Mouse (Mus musculus) limb, embryonic 13.5 days (tissue): ENCODE measurements around the gene Slc13a3. TPM values are rescaled to one million over a fixed set of nuclear protein-coding genes. Genes with fewer than 3 reads are reported as not detected.

ENCODE experiments used
- ATAC-seq: fragments of 200-750 bp; cut with Nextera tagmentation; 2 replicates; pipeline ENCODE4 v1.8.0; 2017; ENCODE audit warnings: low read depth, moderate number of reproducible peaks, moderate TSS enrichment; ENCODE audit not compliant: low FRiP score
- H3K27ac ChIP-seq: fragments of 300-500 bp; sonication (generic); 2 replicates; pipeline ENCODE4 v1.5.1; 2015; ENCODE audit warnings: inconsistent platforms, mild to moderate bottlenecking, moderate library complexity
- H3K27me3 ChIP-seq: fragments of 300-500 bp; sonication (generic); 2 replicates; pipeline ENCODE4 v1.6.1; 2015; ENCODE audit warnings: mild to moderate bottlenecking, inconsistent platforms
- H3K36me3 ChIP-seq: fragments of 300-500 bp; sonication (generic); 2 replicates; pipeline ENCODE4 v1.6.1; 2015; ENCODE audit warnings: inconsistent platforms, mild to moderate bottlenecking, moderate library complexity
- H3K4me1 ChIP-seq: fragments of 300-500 bp; sonication (generic); 2 replicates; pipeline ENCODE4 v1.6.1; 2015; ENCODE audit warnings: inconsistent platforms
- H3K4me2 ChIP-seq: fragments of 300-500 bp; sonication (generic); replicated peaks from 2 replicates; pipeline ENCODE4 v1.6.1; 2015; ENCODE audit warnings: inconsistent platforms, mild to moderate bottlenecking, moderate library complexity
- H3K4me3 ChIP-seq: fragments of 300-500 bp; sonication (generic); 2 replicates; pipeline ENCODE4 v1.5.1; 2015; ENCODE audit warnings: moderate library complexity, mild to moderate bottlenecking, inconsistent platforms
- H3K9ac ChIP-seq: fragments of 300-500 bp; sonication (generic); 2 replicates; pipeline ENCODE4 v1.6.1; 2015; ENCODE audit warnings: mild to moderate bottlenecking, inconsistent platforms
- H3K9me3 ChIP-seq: fragments of 300-500 bp; sonication (generic); 2 replicates; pipeline ENCODE4 v1.6.1; 2016; ENCODE audit warnings: inconsistent platforms
- WGBS: fragments of 180-500 bp; shearing (Covaris S2); methylation state at CpG from one replicate; pipeline ENCODE4 v1.1.7; 2015; 5-methylcytosine and 5-hydroxymethylcytosine counted together
- polyA plus RNA-seq: library from polyadenylated mRNA; unstranded; fragments of >200 nt; fragmentation: Nextera tagmentation; extraction: Ambion mirVana; gene quantifications from 2 replicates; pipeline ENCODE4 v1.2.1, GENCODE M21; 2015

Slc13a3 gene
- polyA plus RNA-seq, 1 experiment from 2014 or later = 0.13 TPM

GRCm38 (mm10) chr2:165470167-165470566 is 2.9 kb downstream of the Slc13a3 start:
- no peaks in the 10 kb centered on the region for H3K36me3 ChIP-seq
- H3K27ac ChIP-seq = no peak overlapping the region
- WGBS = 28% methylated on average over 5 of the region's 5 CpGs
- H3K27me3 ChIP-seq = peaks cover 46% of the 10 kb centered on the region
- H3K9me3 ChIP-seq = no peaks in the 10 kb centered on the region
- H3K9ac ChIP-seq = no peak overlapping the region
- no peak overlapping the region for H3K4me3 ChIP-seq
- ATAC-seq = no peak
- H3K4me2 ChIP-seq = no peak overlapping the region
- H3K4me1 ChIP-seq = 0 out of 2 replicates have a peak, but pooled peaks cover 3% of the 10 kb centered on the region

- WGBS = 69% methylated on average over 15 of the region's 15 CpGs
Measured at GRCm38 (mm10) chr2:165467824-165468452, 5.1 kb downstream of the Slc13a3 start.

DNA sequence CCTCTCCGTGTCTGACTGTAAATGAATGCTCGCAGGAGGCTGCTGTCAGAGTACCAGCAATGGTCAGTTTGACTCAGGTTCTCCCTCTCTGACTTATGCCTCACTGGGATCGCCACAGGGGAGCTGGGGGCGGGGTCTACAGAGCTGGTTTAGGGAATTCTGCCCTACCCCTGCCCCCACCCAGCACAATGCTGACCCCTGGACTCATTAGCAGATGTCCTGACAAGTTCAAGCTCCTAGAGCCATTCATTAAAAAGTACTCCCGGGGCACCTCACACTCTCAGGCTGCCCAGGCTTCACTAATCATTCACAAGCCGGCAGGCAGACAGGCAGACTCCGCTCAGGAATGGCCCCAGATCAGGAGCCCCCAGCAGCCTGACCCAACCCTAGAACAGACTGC is 13.4 kb downstream of the Slc13a3 start:
- Histone ChIP-seq H3K9ac (no peak overlapping the region), H3K36me3 (no peaks in the 10 kb centered on the region), H3K4me3 (no peak overlapping the region), H3K4me2 (no peak overlapping the region), H3K9me3 (no peaks in the 10 kb centered on the region), H3K27ac (no peak overlapping the region), H3K27me3 (no peaks in the 10 kb centered on the region), H3K4me1 (peaks cover 4% of the 10 kb centered on the region)
- 21% methylated on average over 7 of the region's 7 CpGs for WGBS
- no peak for ATAC-seq

More at GRCm38 (mm10) chr2:165467824-165468452, 5.1 kb downstream of the Slc13a3 start:
- no peak overlapping the region for H3K4me2 ChIP-seq
- H3K9me3 ChIP-seq = no peaks in the 10 kb centered on the region
- ATAC-seq = no peak
- no peak overlapping the region for H3K9ac ChIP-seq
- H3K4me1 ChIP-seq = 0 out of 2 replicates have a peak, but pooled peaks cover under 1% of the 10 kb centered on the region
- peaks cover 25% of the 10 kb centered on the region for H3K27me3 ChIP-seq
- no peaks in the 10 kb centered on the region for H3K36me3 ChIP-seq
- H3K4me3 ChIP-seq = no peak overlapping the region
- H3K27ac ChIP-seq = no peak overlapping the region

- ATAC-seq = no peak
- no peak overlapping the region for H3K27ac ChIP-seq
- H3K4me2 ChIP-seq = no peak overlapping the region
- no peaks in the 10 kb centered on the region for H3K36me3 ChIP-seq
- 46% methylated on average over 5 of the region's 5 CpGs for WGBS
- peaks cover 4% of the 10 kb centered on the region for H3K4me1 ChIP-seq
- no peaks in the 10 kb centered on the region for H3K9me3 ChIP-seq
- no peak overlapping the region for H3K4me3 ChIP-seq
- no peaks in the 10 kb centered on the region for H3K27me3 ChIP-seq
- H3K9ac ChIP-seq = no peak overlapping the region
Measured at GRCm38 (mm10) chr2:165458189-165458588, 14.8 kb downstream of the Slc13a3 start.

GRCm38 (mm10) chr2:165456710-165457109 is 16.3 kb downstream of the Slc13a3 start:
- Histone ChIP-seq H3K4me2 (no peak overlapping the region), H3K27ac (no peak overlapping the region)
- 63% methylated on average over 2 of the region's 2 CpGs for WGBS

GRCm38 (mm10) chr2:165452730-165453693 is 20.0 kb downstream of the Slc13a3 start:
- H3K9me3 ChIP-seq = no peaks in the 10 kb centered on the region
- 79% methylated on average over 12 of the region's 12 CpGs for WGBS
- no peak for ATAC-seq
- no peak overlapping the region for H3K9ac ChIP-seq
- H3K4me1 ChIP-seq = no peaks in the 10 kb centered on the region
- no peak overlapping the region for H3K4me3 ChIP-seq
- no peak overlapping the region for H3K4me2 ChIP-seq
- no peaks in the 10 kb centered on the region; the same call in 1 of the 2 replicates for H3K27me3 ChIP-seq
- H3K36me3 ChIP-seq = no peaks in the 10 kb centered on the region
- no peak overlapping the region for H3K27ac ChIP-seq

More at GRCm38 (mm10) chr2:165456710-165457109, 16.3 kb downstream of the Slc13a3 start:
- no peak for ATAC-seq
- Histone ChIP-seq H3K4me1 (peaks cover 4% of the 10 kb centered on the region), H3K36me3 (no peaks in the 10 kb centered on the region), H3K4me3 (no peak overlapping the region), H3K9ac (no peak overlapping the region), H3K9me3 (no peaks in the 10 kb centered on the region), H3K27me3 (no peaks in the 10 kb centered on the region)

- Histone ChIP-seq H3K4me3 (no peak overlapping the region), H3K27me3 (no peaks in the 10 kb centered on the region; the same call in 1 of the 2 replicates), H3K27ac (no peak overlapping the region), H3K9me3 (no peaks in the 10 kb centered on the region), H3K36me3 (no peaks in the 10 kb centered on the region), H3K4me1 (no peaks in the 10 kb centered on the region), H3K9ac (no peak overlapping the region), H3K4me2 (no peak overlapping the region)
- WGBS = 85% methylated on average over 9 of the region's 9 CpGs
- no peak for ATAC-seq
Measured at GRCm38 (mm10) chr2:165448475-165448874, 24.6 kb downstream of the Slc13a3 start.

DNA sequence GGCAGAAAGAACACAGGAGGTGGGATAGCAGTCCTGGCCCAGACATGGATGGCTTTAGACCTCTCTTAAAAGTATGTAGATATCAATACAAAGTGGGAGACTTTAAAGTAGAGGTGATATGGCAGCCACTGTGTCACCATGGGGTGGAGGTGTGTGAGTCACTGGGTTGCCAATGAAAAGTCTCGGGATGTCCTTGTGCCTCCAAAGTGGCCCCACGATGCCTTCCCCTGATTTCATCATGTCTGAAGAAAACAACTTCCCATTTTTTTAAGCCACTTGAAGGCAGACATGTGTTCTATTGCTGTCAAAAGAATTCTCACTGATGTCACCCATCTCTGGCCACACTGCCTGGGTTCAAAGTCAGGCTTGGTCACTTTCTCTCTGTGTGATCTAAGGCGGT is 28.2 kb downstream of the Slc13a3 start:
- no peak overlapping the region for H3K9ac ChIP-seq
- no peak for ATAC-seq
- no peaks in the 10 kb centered on the region for H3K36me3 ChIP-seq
- H3K9me3 ChIP-seq = no peaks in the 10 kb centered on the region
- H3K4me3 ChIP-seq = no peak overlapping the region
- H3K27me3 ChIP-seq = no peaks in the 10 kb centered on the region; the same call in 1 of the 2 replicates
- no peaks in the 10 kb centered on the region for H3K4me1 ChIP-seq
- no peak overlapping the region for H3K4me2 ChIP-seq
- H3K27ac ChIP-seq = no peak overlapping the region
- WGBS = 79% methylated on average over 3 of the region's 3 CpGs

DNA sequence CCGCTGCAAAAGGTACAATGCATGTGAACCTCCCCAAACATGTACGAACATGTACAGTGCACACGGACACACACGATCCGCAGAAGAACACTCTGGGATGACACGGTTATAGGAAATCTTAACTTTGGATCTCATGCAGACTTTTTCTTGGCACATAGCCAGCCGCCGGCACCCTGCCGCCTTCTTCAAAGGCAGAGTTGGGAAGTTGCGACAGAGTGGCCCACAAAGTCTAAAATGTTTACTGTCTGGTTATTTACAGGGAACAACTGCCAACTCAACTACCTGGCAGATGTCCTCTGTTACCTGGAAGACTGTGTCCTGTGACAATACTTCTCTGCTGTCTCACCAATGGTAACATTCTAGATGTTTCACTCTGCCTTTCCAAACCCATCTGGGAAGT is 30.0 kb downstream of the Slc13a3 start:
- no peaks in the 10 kb centered on the region for H3K36me3 ChIP-seq
- H3K9me3 ChIP-seq = no peaks in the 10 kb centered on the region
- H3K4me2 ChIP-seq = no peak overlapping the region
- H3K4me1 ChIP-seq = no peaks in the 10 kb centered on the region
- H3K9ac ChIP-seq = no peak overlapping the region
- no peaks in the 10 kb centered on the region for H3K27me3 ChIP-seq
- no peak overlapping the region for H3K27ac ChIP-seq
- 82% methylated on average over 10 of the region's 10 CpGs for WGBS
- ATAC-seq = no peak
- H3K4me3 ChIP-seq = no peak overlapping the region

GRCm38 (mm10) chr2:165441613-165442012 is 31.4 kb downstream of the Slc13a3 start:
- 58% methylated on average over 4 of the region's 4 CpGs for whole genome bisulfite sequencing
- no peaks in the 10 kb centered on the region for H3K27me3 ChIP-seq
- no peak overlapping the region for H3K9ac ChIP-seq
- no peaks in the 10 kb centered on the region for H3K9me3 ChIP-seq
- H3K4me2 ChIP-seq = no peak overlapping the region
- no peak overlapping the region for H3K4me3 ChIP-seq
- ATAC-seq = no peak
- no peaks in the 10 kb centered on the region for H3K36me3 ChIP-seq
- no peaks in the 10 kb centered on the region for H3K4me1 ChIP-seq
- no peak overlapping the region for H3K27ac ChIP-seq

DNA sequence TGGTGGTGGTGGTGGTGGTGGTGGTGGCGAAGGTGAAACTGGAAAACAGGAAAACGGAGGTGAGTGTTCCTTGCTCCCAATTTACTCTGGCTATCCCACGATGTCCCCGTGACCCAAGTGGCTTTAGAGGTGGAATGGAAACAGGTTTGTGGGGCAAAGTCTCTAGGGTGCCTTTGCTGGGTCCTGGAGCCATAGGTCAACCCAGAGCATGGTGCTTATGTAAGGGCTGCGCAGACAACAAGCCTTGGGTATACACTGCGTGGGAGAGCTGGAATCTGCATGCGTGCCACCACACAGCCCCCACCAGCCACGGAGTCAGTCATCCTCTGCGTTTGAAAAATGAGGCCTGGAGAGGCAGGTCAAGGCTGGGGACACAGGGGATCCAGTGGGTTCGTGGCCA is 33.4 kb downstream of the Slc13a3 start:
- no peak overlapping the region for H3K4me3 ChIP-seq
- no peak overlapping the region for H3K27ac ChIP-seq
- no peak overlapping the region for H3K9ac ChIP-seq
- ATAC-seq = no peak
- H3K27me3 ChIP-seq = no peaks in the 10 kb centered on the region
- WGBS = 89% methylated on average over 10 of the region's 10 CpGs
- no peaks in the 10 kb centered on the region for H3K36me3 ChIP-seq
- no peaks in the 10 kb centered on the region for H3K9me3 ChIP-seq
- no peaks in the 10 kb centered on the region for H3K4me1 ChIP-seq
- H3K4me2 ChIP-seq = no peak overlapping the region

- 62% methylated on average over 7 of the region's 7 CpGs for WGBS
- ATAC-seq = no peak
- H3K36me3 ChIP-seq = no peaks in the 10 kb centered on the region
Measured at GRCm38 (mm10) chr2:165438881-165439280, 34.1 kb downstream of the Slc13a3 start.

More at GRCm38 (mm10) chr2:165438881-165439280, 34.1 kb downstream of the Slc13a3 start:
- Histone ChIP-seq H3K9me3 (no peaks in the 10 kb centered on the region), H3K9ac (no peak overlapping the region), H3K4me2 (no peak overlapping the region), H3K4me1 (no peaks in the 10 kb centered on the region), H3K27me3 (no peaks in the 10 kb centered on the region), H3K27ac (no peak overlapping the region), H3K4me3 (no peak overlapping the region)
